Mouse (Mus musculus): ENCODE results near the gene E2f6. TPM values are rescaled to one million over a fixed set of nuclear protein-coding genes. Genes with fewer than 3 reads are reported as not detected.

The E2f6 gene
- 6.2 to 12.3 TPM (median 8.9 TPM) in 3 replicates for total RNA-seq (2017)

GRCm38 (mm10) chr12:16810525-16811431 is at the start of gene E2f6:
TSS of gene E2f6 (plus strand) at chr12:16810963.
- ATAC-seq (replicated peaks; ENCODE audit: insufficient number of reproducible peaks, low FRiP score, low TSS enrichment, poor library complexity, severe bottlenecking) = peak; percentile 62

DNA sequence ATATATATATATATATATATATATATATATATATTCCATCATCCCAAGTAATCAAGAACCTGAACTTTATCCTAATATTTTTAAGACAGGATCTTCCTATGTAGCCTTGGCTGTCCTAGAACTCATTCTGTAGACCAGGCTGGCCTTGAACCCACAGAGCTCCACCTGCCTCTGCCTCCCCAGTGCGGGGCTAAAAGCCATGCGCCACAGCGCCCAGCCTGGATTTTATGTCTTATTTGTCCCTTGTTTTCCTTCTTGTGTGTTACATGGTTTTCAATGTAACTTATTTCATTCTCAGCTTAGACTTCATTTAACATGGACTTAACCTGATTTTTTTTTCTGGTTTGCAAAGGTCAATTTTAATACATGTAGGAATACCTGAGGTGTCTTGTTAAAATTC is 49.3 kb upstream of the E2f6 start:
- no peak for ATAC-seq (replicated peaks; ENCODE audit: insufficient number of reproducible peaks, low FRiP score, low TSS enrichment, poor library complexity, severe bottlenecking)

DNA sequence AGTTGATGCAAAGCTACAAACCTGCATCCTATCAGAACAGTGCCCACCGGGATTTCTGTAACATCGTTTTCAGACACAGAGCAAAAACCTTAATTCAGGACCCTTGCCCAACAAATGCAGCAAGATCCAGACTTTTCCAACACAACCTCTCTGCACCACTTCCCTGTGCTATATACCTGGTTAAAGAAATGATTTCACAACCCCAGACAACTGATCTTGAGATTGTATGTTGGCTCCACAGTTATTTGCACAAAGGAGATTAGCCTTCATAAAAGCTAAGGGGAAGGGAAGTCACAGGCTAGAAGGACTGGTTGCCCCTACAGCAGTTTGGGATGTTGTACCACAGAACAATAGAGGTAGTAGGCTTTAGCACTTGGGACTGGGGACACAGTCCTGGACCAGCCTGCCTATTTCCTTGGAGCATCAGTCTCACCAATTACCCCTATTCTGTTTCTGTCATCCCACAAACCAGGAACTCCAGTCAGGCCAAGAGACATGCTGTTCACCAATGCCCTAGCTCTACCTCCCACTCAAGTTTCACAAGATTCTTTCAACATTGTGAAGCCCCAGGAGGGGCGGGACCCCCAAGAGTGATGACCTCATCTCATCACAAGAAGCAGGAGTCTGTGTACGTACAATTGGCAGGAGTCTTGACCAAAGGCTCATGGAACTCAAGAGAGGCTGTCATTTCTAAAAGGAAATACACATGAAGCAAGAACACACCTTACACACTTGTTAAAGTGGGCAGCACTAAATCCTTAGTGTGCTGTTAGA is 46.9 kb upstream of the E2f6 start:
- no peak for ATAC-seq (replicated peaks; ENCODE audit: insufficient number of reproducible peaks, low FRiP score, low TSS enrichment, poor library complexity, severe bottlenecking)

DNA sequence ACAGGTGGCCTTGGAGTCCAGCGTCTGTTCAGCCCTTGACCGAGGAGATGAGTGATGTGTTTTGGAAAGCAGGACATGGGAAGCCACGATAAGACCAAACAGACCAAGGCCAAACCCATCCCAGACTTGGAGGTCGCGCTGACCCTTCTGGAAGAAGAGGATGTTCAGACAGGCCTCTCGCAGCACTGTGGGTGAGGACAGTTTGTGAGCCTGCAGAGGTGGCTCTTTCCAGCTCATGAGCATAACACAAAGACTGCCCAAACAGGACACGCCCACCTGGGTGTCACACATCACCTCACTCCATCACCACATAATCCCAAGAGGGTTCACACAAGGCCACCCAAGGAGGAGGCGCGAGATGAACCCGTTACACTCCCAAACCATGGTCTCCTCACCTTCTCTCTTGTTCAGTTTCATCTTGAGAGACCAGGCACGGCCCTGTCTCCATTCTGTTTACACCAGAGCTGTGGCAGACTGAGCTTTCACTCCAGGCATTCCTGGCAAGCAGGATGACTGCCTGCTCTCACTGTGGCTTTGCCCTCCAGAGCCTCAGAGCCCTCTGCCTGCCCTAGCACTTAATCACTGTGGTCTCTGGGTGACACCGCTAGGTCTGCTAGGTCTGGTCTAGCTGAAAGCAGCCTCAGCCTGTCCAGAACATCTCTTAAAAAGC is 45.9 kb upstream of the E2f6 start:
- ATAC-seq (replicated peaks; ENCODE audit: insufficient number of reproducible peaks, low FRiP score, low TSS enrichment, poor library complexity, severe bottlenecking) = no peak

- no peak for ATAC-seq (replicated peaks; ENCODE audit: insufficient number of reproducible peaks, low FRiP score, low TSS enrichment, poor library complexity, severe bottlenecking)
Observed at GRCm38 (mm10) chr12:16768251-16768650, 42.5 kb upstream of the E2f6 start.

DNA sequence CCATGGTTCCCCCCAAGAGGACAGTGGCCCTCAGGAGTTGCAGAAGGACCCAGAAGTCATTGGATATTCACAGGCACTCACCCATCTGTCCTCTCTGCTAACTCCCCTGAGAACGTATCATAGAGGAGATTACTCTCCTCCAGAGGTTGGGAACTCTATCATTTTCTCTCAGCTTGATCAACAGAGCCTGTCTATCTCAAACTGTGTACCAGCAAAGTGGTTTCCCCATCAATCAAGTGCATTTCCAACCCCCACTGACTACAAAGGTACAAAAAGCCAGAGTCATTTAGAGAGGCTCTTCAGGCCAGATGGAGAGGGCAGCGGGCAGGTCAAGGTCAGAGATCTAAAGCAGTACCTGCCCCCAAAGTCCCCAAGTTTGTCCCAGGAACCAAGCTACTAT is 42.1 kb upstream of the E2f6 start:
- no peak for ATAC-seq (replicated peaks; ENCODE audit: insufficient number of reproducible peaks, low FRiP score, low TSS enrichment, poor library complexity, severe bottlenecking)

DNA sequence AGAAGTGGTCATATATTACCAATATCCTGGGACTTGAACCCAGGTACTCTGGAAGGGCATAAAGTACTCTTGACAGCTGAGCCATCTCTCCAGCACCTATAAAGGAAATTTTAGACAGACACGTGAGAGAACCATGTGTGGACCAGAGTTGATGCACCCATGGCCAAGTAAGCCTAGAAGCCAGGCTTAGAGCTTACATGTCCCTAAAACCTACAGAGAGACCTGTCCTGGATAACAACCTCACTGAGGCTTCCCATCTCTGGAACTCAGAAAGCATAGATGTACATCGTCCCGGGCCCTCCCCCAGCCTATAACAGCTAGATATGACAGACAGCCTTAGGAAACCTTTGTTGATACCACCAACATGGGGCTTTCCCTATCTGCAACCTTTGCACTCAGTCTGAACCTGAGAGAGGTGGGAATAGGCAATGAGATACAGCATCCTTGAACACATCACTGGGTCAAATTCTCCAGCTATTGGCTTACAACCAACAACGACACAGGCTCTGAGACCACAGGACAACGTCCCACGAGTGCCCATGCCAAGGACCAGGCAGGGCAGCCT is 41.1 kb upstream of the E2f6 start:
- no peak for ATAC-seq (replicated peaks; ENCODE audit: insufficient number of reproducible peaks, low FRiP score, low TSS enrichment, poor library complexity, severe bottlenecking)

DNA sequence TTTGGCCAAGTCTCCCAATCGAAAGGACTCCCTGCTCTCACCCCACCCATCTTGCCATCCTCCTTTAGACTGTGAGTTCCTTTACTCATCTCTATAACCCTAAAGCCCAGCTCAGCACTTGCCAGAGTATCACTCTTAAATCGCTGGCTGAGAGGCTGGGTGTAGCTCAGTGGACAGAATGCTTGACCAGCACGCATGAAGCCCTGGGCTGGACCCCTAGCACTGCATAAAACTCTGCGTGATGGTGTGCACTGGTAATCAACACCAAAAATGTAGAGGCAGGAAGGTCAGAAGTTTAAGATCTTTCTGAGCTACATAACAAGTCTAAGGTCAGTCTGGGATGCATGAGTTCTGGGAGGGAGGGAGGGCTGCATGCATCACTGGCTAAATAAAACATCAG is 36.2 kb upstream of the E2f6 start:
- no peak for ATAC-seq (replicated peaks; ENCODE audit: insufficient number of reproducible peaks, low FRiP score, low TSS enrichment, poor library complexity, severe bottlenecking)

DNA sequence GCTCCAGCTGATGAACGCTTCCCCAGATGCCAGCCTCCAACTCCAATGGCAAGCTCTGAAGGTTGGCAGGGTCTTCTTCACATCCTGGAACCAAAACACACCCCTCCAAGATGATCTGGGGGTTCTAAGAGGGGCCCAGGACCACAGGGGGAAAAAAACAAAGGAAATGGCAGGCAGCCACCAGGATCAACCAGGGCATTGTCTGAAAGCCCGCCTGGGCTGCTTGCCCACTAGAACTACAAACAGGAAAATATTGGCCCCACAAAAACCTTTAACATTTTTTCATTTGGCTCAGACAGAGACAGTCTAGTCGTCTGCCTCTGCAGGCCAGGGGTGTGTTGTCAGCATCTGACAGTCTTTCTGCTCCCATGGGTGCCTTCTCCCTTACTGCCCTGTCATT is 35.4 kb upstream of the E2f6 start:
- no peak for ATAC-seq (replicated peaks; ENCODE audit: insufficient number of reproducible peaks, low FRiP score, low TSS enrichment, poor library complexity, severe bottlenecking)

- no peak for ATAC-seq (replicated peaks; ENCODE audit: insufficient number of reproducible peaks, low FRiP score, low TSS enrichment, poor library complexity, severe bottlenecking)
Observed at GRCm38 (mm10) chr12:16778523-16778922, 32.2 kb upstream of the E2f6 start.

DNA sequence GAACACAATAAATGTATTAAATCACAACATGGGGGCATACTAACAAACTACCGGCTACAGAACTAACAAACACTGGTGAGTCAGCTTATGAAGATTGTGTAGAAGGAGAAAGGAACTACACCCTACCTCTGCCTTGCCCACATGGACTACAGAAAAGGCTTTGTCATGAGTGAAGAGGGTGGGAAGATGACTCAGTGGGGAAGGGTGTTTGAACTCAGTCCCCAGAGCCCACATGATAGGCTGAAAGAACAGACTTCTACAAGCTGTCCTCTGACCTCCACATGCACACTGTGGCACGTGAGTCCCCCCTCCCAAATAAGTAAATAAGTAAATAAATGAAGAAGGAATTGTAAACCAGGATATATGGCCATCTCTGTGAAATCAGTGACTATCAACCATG is 31.6 kb upstream of the E2f6 start:
- ATAC-seq (replicated peaks; ENCODE audit: insufficient number of reproducible peaks, low FRiP score, low TSS enrichment, poor library complexity, severe bottlenecking) = no peak

GRCm38 (mm10) chr12:16780320-16780719 is 30.4 kb upstream of the E2f6 start:
- no peak for ATAC-seq (replicated peaks; ENCODE audit: insufficient number of reproducible peaks, low FRiP score, low TSS enrichment, poor library complexity, severe bottlenecking)

DNA sequence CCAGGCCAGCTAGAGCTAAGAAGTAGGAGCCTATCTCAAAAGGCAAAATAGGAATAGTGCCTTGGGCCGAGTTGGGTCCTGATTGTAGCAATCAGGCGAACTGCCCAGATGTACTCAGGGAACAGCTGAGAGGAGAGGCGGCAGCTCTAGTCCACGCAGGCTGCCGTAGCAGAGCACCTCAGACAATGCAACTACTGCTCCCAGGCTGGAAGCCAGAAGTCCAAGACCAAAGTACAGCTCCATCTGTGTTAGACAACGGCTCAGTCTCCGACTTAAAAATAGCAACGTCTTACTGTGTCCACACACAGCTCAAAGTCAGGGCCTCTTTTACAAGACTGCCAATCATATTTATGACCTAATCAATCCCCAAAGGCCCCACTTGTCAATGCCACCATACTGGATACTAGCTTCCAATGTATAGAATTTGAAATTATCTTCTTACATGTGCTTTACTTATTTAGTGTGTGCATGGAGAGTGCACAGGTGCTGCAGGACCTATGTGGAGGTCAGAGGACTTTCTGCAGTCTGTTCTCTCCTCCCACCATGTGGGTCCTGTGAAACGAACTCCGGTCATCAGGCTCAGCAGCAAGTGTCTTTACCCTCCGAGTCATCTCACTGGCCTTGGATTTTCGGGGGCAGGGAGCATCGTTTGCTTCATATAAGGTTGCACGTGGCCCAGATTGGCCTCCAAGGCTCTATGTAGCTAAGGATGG is 29.6 kb upstream of the E2f6 start:
- ATAC-seq (replicated peaks; ENCODE audit: insufficient number of reproducible peaks, low FRiP score, low TSS enrichment, poor library complexity, severe bottlenecking) = no peak

- no peak for ATAC-seq (replicated peaks; ENCODE audit: insufficient number of reproducible peaks, low FRiP score, low TSS enrichment, poor library complexity, severe bottlenecking)
Observed at GRCm38 (mm10) chr12:16788600-16788999, 22.2 kb upstream of the E2f6 start.

DNA sequence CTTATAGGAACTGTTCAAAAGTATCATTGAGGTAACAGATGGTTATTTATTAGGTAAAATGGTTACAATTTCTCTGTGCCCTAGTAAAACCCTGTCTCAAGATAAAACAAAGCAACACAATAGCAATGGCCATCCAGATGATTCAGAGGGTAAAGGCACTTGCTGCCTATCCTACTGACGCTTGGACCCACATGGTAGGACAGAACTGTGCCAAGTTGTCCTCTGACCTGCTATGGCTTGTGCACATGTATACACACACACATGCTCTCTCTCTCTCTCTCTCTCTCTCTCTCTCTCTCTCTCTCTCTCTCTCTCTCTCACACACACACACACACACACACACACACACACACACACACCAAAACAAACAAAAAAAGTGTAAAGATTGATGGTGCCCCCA is 21.6 kb upstream of the E2f6 start:
- no peak for ATAC-seq (replicated peaks; ENCODE audit: insufficient number of reproducible peaks, low FRiP score, low TSS enrichment, poor library complexity, severe bottlenecking)

DNA sequence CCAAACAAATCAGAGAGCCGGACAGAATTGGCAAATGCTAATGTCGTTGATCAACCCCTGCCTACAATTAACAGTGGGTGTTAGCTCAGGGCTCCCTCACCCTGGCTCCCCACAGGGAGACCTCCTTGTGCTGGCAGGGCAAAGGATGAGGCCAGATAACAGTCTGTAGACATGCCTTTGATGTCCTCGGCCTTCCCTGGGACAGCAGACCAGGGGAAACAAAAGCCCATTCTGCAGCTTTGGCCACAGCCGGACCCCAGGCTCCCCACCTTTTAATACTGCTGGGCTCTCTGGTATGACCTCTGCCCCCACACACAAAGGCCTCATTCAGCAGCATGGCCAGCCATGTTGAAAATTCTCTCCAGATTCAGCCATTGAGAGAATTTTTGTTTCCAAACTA is 21.0 kb upstream of the E2f6 start:
- no peak for ATAC-seq (replicated peaks; ENCODE audit: insufficient number of reproducible peaks, low FRiP score, low TSS enrichment, poor library complexity, severe bottlenecking)

- no peak for ATAC-seq (replicated peaks; ENCODE audit: insufficient number of reproducible peaks, low FRiP score, low TSS enrichment, poor library complexity, severe bottlenecking)
Observed at GRCm38 (mm10) chr12:16790456-16790855, 20.3 kb upstream of the E2f6 start.

- no peak for ATAC-seq (replicated peaks; ENCODE audit: insufficient number of reproducible peaks, low FRiP score, low TSS enrichment, poor library complexity, severe bottlenecking)
Observed at GRCm38 (mm10) chr12:16793371-16793770, 17.4 kb upstream of the E2f6 start.

- no peak for ATAC-seq (replicated peaks; ENCODE audit: insufficient number of reproducible peaks, low FRiP score, low TSS enrichment, poor library complexity, severe bottlenecking)
Observed at GRCm38 (mm10) chr12:16795781-16796180, 15.0 kb upstream of the E2f6 start.

Data from monocyte, adult 5-6 weeks (primary cell).